Mouse (Mus musculus) T-helper 17 cell (primary cell): ENCODE results near the gene Kyat3.
"Not testable (repeated sequence)": the region's sequence is repeated elsewhere in the genome, so short reads cannot be mapped to it uniquely, and the experiment has no call there.

Source experiments
- in situ Hi-C, 2 experiments: fragments of 300-600 bp; cut with MboI, MseI; formaldehyde crosslinking; loops; 1 replicate in 1 of 2; 2 replicates in 1 of 2; pipeline ENCODE4 v1.15.1; 2025; ENCODE audit warnings: high pct_unique_total_duplicates in 2 of 2

Kyat3 gene

DNA sequence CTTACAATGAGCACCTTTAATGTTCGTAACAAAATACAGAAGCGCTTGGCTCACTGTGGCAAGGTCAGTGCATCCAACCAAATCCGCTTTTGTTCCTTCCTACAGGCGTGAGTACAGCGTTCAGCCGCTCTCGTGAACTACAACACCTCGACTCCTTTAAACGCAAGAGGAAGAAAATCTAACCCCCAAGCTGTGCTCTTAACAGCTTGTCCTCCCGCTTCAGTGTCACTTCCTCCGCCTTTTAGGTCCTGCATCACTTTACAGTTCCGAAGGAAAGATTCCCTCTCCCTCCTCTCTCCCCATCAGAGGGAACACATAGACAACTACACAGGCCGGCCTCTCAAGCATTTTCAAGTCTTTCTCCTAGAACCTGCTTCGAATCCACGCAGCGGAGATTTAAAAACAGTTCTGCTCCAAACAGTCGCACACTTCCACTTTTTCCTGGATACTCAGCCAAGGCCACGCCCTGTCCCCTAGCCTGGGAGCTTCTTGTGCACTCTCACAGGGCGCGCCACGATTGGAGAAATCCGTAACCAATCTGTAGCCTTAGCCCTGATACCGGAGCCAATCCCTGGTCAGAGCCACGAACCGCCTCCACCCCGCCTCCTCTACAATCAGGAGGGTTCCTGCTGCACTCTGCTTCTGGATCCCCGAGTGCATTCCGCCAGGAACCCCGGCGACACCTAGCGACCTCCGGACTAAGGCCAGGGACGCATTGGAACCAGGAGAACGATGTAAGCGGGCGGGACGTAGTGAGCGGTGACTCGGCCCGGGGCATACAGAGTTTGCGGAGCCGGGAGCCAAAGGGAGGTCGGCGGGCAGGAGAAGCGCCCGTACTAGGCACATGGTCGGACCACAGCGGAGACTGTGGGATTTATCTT, at the start of gene Kyat3:
Gene Kyat3, plus strand, starts transcription at position 610 of the 881 bp plus-strand sequence.
- in situ Hi-C loops, result loop anchor here in 1 of 2 experiments (10.0 kb wide), 1 partner anchor 56 kb away; no protein-coding TSS in a partner anchor

DNA sequence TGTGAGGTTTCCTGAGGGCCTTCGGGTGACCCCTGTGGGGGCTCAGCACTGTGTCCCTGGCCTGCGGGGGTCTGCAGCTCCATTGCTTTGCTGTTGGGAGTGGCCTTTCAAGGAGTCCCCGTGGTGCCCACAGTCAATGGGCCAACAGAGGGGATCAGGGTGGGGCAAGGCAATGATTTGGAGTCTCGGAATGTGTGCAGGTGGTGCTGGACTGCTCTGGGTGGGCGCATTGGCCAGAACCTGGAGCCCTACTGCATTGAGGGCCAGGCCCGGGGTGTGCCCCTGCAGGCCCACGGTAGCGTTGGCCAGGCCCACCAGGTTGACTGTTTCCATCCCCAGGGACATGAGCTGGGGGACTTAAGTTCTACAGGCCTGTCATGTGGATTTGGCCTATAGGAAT, 36.1 kb upstream of the Kyat3 start:
- in situ Hi-C loops, result no loop called here

DNA sequence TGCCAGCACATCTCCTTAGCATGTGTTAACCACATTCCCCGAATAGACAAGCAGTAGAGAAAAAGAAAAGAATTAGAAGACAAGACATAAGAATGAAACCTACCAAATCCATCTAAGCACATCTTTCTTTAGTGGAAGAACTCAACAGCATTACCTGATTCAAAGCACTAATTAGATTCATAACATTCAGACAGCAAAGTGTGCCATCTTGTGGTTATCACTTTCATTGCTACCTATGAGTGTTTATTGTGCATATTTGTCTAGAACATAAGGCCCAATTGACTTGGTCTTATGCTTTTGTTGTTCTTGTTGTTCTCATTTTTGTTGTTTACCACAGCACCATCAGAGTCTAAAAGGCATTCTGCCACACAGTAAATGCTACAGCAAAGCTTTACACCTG, 26.2 kb upstream of the Kyat3 start:
- in situ Hi-C loops, result no loop called here

DNA sequence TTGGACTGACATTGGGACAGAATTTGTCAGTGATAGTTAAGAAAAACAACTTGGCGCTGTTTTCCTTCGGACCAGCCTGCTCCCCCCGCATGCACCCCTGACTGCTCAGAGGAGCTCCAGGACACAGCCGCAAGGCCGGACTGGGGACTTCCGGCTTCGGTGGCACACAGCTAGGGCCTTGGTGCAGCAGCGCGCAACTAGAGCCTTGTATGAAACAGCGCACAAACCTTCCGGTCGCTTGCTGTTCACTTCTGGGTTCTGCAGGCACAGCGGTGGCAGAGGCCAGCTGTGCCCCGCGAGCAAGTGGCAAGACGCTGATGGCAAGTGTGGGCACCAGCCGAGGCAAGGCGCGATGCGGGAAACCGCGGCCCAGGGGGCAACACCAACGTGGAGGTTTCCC, 12.9 kb upstream of the Kyat3 start:
- in situ Hi-C loops, result no loop called here

DNA sequence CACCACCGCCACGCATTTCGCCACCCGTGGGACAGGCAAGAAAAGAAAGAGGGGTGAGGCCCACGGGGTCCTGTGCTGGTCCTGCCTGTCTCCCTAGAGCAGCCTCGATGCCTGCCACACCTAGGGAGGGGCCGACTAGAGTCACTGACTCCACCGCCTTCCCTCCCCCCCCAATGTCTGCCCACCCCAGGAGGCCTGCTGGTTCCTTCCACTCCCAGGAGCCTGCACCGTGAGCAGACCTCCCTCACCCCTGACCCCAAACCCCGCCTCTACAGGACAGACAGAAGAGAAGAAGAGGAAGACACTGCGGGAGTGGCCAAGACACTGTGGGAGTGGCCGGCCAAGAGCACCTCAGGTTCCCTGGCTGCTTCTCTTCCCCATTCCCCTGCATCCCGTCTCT, 12.5 kb upstream of the Kyat3 start:
- in situ Hi-C loops, result no loop called here

DNA sequence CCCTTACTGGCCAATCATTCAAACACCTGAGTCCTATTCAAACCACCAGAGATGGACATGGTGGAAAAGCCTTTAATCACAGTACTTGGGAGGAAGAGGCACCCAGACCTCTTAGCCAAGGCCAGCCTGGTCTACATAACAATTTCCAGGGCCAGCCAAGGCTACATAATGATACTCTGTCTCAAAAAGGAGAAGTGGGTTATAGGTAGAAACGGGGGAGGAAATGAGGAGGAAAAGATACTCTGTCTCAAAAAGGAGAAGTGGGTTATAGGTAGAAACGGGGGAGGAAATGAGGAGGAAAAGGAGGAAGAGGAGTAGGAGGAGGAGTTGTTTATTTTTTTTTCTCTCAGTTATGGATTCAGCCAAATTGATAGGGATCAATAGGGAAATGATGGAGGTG, 4.3 kb upstream of the Kyat3 start:
- in situ Hi-C loops, result no loop called here

DNA sequence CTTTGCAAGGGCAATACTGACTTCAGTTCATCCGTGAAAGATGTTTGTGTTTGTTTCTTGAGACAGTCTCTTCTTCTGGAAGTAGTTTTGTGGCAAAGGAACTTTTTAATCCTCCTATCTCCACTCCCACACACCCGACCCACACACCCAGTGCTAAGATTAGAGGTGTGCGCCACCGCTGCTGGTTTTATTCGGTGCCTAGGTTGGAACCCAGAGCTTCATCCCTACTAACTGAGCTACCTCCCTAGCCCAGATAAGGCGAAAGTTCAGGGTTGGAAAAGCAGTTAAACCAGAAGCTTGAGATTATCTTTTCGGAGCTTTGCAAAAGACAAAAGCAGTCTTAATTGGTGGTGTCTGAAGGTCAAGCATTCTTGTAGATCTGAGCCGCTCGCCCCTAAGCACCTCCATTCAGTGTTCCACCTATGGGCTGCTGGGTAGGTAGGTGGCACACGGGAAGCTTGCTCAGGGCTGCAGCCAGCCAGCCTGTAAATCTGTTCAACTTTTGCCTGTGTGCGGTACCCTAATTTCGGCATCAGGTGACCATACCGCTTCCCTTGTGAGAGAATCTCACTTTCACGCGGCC, 647 bp downstream of the Kyat3 start:
- in situ Hi-C loops, result loop anchor here in 1 of 2 experiments (10.0 kb wide), 1 partner anchor 57 kb away; no protein-coding TSS in a partner anchor

DNA sequence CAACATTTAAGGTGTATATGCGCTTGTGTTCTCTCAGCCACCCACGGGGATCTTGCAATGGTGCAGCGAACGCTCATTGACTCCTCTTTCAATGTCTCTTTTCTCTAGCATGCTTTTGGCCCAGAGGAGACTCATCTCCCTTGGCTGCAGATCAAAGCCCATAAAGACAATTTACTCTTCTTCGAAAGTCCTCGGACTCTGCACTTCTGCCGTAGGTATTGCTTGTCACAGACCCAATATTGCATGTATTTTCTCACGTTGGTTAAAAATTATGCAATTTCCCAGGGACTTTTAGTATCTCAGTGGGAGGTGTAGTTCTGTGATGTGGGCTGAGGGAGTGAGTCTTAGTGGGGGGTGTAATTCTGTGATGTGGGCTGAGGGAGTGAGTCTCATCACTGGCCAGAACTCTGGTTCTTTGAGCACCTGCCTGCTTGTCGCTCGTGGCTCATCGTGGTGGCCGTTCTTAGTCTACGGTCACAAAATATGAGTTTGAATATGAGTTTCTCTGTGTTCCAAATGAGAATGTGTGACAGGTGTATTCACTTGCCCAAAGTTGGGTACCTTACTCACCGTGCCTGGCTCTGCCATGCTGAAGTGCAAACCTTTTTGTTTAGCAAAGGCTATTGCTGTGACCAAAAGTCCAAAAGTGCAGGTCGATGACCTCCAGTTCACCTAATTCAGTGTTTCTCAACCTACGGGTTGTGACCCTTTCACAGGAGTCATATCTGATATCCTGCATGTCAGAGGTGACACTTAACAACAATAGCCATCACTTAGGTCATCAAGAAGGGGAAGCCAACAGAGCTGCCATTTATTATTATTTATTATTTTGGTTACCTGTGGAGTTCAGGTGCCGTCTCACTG, 6.0 kb downstream of the Kyat3 start:
- in situ Hi-C loops, result loop anchor here (5.0 to 10.0 kb wide), 3 partner anchors 62 to 215 kb away; partner anchors contain the start of gene Gbp5 (in 2 of the 2)

DNA sequence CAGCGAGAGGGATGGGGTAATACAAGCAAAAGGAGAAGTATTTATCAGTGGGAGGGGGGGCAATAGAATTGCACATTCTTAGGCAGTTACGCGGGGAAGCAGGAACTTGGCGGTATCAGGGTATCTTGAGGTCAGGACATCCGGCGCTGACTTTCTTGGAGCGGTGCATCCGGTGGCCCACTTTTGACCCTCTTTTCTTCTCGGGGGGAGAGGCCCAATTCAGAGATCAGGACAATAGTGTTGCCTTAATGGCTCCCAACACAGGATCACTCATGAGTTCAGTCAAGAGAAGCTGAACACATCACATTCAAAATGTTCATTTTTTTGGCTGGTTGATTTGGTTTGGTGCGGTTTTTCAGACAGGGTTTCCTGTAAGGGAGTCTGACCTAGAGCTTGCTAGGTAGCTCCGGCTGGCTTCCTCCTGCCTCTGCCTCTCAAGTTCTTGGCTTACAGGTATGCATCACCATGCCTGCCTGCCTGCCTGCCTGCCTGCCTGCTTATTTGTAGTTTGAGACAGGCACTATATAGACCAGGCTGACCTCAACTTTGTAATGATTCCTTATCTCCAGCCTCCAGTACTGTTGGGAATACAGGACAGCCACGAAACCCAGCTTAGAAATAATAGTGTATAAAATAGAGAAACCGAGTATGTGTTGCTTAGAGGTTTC, 7.5 kb downstream of the Kyat3 start:
- in situ Hi-C loops, result loop anchor here (5.0 to 10.0 kb wide), 3 partner anchors 64 to 216 kb away; partner anchors contain the start of gene Gbp5 (in 2 of the 2)

DNA sequence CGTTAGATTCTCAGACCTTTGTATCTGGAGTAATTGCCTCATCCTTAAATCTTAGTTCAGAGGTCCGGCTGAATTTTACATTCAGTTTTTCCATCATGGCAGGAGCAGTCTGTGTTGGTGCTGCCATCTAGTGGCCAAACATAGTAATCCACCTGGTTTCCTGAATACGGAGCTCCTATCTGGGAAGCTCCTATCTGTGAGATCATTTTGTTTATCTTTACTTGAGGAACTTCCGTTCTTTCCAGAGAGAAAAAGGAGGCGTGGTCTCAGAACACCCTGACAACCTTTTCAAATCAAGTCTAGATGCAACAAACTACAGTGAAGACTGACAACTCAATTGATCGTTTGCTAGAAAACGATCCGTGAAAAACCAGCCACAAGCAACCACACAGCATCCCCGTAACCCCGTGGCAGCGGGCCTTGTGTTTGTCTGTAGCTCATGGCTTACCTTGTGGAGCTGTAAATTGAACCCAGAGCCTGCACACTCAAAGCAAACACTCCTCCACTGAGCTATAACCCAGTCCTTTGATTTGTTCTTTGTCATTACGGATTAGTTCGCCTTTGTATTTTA, 8.1 kb downstream of the Kyat3 start:
- in situ Hi-C loops, result loop anchor here (5.0 to 10.0 kb wide), 3 partner anchors 64 to 217 kb away; partner anchors contain the start of gene Gbp5 (in 2 of the 2)

DNA sequence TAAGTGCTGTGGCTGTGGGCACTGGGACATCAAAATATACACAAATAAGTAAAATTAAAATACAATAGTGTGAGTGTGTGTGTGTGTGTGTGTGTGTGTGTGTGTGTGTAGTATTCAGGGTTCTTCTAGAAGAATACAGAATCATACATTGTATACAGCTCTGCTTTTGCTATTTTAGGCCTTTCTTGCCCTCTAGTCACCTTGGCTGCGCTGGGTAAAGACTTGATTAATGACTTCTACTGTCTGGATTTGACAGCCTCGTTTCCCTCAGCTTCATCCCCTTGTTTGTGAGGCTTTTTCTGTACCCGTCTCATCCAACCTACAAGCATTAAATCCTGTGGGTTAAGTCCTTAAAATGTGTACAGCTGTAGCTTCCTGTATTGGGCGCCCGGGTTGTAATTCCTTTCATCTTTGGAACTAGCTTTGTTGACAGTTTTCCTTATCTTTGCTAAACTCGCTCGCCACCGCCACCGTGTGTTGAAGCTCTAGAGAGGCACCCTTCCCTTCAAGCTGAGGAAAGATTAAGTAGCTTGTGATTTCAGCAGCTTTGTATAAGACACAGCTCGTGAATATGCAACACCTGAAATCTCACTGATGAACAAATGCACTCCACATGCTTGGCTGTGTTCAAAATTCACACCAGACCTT, 9.6 kb downstream of the Kyat3 start:
- in situ Hi-C loops, result no loop called here

DNA sequence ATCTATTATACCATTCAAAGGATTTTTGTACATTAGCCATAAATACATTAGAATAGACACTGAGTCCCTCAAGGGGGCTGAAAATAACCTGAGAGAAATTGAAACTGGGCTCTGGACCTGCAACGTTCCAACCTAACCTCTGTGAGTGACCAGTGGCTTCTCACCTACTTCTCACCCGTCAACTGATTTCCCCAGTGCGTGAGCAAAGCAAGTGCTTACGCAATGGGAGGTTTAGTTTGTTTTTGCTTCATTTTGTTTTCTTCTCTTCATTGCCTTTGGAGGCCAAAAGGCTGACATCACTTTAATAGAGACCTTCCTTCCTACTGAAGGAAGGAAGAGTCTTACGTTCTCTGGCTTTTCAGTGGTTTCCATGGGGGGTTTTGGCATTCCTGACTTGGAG, 10.5 kb downstream of the Kyat3 start:
- in situ Hi-C loops, result no loop called here

DNA sequence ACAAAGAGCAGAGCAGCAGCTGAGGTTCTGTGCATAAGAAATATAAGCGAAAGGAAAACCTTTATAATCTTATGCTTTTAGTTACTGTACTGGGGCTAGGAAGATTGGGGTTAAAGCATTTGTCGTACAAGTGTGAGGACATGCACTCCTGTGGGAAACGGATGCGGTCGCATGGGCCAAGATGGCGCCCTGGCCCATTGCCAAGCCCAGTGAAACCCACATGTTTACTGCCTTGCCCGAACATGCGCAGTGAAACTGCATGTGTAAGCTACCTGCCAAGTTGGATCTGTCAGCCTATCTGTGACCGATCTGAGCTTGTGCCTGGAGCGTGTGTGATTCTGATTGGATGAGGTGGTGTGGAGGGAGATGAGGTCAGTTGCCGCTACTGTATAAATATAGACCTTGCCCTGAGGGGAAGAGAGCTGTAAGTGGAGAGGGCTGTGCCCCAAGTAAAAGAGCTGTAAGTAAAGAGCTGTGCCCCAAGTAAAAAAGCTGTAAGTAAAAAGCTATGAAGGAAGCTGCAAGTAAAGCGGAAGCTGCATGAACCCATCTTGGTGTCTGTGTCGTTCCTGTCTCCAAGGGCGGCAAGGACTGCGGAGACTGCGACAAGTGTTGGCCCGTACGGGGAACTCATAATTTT, 11.7 kb downstream of the Kyat3 start:
- in situ Hi-C loops, result not testable (repeated sequence)

DNA sequence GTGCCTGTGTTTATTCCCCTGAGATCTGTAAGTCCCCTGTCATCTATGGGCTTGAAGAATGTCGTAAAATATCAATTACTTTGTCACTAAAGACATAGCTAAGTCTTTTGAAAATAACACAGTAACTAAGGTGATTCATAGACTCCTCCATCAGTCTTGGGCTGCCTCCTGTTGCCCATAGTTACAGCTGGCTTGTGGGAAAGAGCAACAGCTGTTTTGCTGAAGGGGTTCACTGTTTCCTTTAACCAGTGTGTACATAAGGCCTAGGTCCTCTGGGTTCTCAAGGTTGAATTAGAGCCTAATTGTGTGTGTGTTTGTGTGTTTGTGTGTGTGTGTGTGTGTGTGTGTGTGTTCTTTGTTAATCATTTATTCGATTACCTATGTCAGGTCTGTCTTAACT, 24.6 kb downstream of the Kyat3 start:
- in situ Hi-C loops, result no loop called here

DNA sequence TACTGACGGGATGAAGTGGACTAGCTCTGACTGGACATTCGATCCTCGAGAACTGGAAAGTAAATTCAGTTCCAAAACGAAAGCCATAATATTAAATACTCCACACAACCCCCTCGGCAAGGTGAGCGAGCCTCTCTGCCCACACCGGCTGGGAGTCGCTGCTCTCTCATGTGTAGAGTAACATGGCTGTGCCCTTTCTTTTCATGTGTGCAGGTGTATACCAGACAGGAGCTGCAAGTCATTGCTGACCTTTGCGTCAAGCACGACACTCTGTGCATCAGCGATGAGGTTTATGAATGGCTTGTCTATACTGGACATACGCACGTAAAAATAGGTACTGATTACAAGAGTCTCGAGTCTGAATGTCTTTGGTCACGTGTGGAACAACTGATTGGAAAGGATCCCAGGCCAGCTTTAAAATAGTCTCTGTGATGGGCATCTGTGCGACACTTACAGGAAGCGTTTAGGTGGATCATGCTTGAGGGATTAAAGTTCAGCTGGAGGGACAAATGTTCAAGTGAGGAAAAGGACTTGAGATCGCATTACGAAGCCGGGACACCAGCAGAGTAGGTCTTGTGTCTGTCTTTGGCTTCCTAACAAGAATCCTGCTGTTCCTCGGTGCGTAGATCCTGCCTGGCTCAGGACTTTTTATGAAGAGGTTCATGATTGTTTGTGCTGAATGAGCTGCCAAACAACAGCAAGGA, 25.3 kb downstream of the Kyat3 start:
- in situ Hi-C loops, result no loop called here

DNA sequence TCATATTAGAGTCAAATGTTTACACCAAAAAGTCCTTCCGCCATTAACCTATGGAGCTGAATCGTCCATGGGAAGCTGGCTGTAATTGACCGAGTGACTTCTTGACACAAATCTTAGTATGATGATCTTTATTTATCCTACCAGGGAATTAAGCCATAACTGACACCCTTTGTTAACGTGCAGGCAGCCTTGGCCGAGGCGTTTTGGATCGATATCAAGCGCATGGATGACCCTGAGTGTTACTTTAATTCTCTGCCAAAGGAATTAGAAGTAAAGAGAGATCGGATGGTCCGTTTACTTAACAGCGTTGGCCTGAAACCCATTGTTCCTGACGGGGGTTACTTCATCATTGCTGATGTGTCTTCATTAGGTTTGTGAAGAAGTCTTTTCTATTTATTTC, 33.4 kb downstream of the Kyat3 start:
- in situ Hi-C loops, result no loop called here

DNA sequence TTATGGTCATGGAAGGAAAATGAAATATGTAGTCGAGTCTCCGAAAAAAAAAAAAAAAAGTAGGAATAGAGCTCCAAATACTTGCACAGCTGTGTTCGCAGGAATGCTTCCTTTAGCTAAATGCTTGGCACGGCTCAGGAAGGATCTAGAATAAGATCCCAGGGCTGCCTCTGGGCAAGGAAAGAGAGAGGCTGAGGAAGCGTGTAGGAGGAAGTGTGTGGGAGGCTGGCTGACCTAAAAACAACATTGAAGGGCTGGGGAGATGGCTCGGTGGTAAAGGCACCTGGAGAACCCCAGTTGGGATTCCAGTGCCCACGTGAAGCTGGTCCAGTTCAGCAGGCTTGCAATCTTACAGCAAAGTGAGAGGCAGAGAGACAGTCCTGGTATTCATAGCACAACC, 40.0 kb downstream of the Kyat3 start:
- in situ Hi-C loops, result no loop called here

DNA sequence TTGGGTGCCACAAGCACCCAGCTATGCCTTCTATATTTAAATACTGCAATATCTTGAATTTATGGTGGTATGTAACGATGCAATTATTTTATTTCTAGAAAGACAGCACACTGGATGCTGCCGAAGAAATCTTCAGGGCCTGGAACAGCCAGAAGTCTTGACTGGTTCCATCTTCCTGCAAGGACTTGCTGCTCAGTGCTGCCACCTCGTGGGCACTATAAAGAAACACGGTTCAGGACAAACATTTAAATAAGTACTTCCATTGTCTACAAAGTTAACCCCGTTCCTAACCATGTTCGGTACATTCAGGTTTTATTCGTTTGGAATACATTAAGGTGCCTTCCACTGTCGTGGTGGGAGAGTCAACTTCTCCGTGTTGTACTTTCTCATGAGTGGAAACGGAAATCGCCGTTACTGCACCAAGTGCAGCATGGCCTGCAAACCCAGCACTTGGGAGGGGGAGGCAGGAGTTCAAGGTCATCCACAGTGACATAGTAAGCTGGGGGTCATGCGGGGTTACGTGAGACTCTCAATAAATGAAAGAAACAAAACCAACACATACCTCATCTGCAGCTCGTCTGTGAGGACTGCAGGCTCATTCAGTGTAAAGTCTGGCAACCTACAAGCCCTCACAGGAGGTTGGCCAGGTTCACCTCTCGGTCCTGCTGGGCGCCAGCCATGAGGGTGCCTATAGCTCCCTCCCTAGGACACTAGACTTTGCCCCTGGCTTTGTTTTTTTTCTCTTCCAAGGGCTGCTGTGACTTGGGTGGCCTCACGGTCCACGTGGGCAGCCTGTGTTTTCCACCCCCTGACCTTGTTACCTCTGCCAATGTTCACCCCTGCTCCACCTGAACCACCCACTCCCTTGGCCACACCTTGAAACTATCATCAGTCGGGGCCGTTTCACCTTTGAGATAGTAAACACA, 43.4 kb downstream of the Kyat3 start:
- in situ Hi-C loops, result no loop called here
